Mouse (Mus musculus) monocyte, adult 2 months (primary cell): ENCODE measurements around the gene Tmem240.
"Not testable (repeated sequence)": the region's sequence is repeated elsewhere in the genome, so short reads cannot be mapped to it uniquely, and the experiment has no call there.

Experiments used
- DNase-seq, 2 experiments: peaks; one replicate each; pipeline ENCODE4 v3.0.0; 2022; ENCODE audit warnings: low spot score in 2 of 2, low read depth in 1 of 2

The Tmem240 gene

DNA sequence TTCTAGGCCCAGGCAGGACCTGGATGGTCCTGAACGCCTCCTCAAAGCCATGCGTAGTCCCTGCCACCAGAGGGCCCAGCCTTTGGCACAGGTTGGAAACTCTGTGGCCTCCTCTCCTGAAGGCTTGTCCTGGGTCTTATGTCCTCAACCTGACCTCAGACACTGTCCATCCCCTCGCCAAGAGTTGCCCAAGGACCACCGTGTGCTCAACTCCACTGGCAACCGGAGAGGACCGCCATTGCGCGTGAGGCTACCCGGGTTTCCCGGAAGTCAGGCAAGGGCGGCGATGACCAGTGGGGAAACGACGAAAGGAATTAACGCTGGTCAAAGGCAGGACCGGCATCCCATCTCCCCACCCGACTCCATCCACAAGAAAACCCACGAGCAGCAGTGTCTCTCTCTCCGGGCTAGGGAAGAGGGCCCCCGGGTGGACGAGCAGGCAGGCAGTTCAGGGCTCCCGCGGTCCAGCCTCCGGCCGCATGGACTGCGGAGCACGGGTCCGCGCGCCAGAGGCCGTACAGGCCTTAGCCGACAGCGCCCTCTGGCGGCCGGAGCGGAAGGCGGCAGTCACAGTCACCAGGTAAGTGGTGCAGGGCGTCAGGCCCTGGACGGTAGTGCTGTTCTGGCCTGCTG is 35.4 kb downstream of the Tmem240 start:
- peak; percentile 63 to 81 for DNase-seq

GRCm38 (mm10) chr4:155770626-155771025 is 36.0 kb downstream of the Tmem240 start:
- no peak for DNase-seq

GRCm38 (mm10) chr4:155771706-155772105 is 37.1 kb downstream of the Tmem240 start:
- DNase-seq = no peak

- no peak for DNase-seq
Observed at GRCm38 (mm10) chr4:155772786-155773185, 38.2 kb downstream of the Tmem240 start.

- no peak for DNase-seq
Observed at GRCm38 (mm10) chr4:155773335-155774078, 38.9 kb downstream of the Tmem240 start.

GRCm38 (mm10) chr4:155774280-155774754 is 39.7 kb downstream of the Tmem240 start, which contains the start of gene Vwa1:
TSS of gene Vwa1 (minus strand) at chr4:155774698.
- DNase-seq = no peak

DNA sequence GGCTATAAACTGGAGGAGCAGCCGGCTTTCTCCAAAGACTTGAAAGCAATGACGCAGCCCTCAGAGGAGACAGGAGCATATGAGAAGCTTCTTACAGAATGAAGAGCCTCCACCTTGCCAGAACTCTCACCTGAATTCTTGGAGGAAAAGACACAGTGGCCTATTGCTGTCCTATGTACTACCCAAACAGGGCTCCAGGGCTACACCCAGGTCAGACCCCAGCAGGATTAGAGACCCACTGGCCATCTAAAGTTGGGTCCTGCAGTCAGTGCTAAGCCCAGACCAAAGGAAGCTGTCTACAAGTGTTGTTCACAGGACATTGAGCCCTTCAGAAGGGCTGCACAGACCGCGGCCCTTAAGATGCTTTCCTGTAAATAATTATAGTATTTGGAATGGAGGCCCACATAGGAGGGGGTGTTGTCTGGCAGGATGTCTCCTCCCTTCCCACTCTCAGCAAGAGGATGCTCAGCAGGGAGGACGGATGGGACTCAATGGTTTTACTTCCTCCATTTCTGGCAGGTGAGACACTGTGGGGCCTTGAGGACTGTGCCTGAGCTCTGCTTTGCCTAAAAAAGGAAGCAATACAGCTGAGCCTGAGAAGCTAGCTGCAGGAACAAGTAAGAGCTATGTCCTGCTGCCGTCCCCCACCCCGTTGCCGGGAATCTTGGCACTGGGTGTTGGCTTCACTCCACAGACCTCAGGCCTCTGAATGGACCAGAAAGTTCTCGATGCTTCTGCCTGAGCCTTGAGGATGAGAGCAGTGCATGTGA is 40.6 kb downstream of the Tmem240 start:
- no peak for DNase-seq

GRCm38 (mm10) chr4:155775855-155776254 is 41.3 kb downstream of the Tmem240 start:
- no peak for DNase-seq

- no peak for DNase-seq
Observed at GRCm38 (mm10) chr4:155776704-155777335, 42.2 kb downstream of the Tmem240 start.

- no peak for DNase-seq
Observed at GRCm38 (mm10) chr4:155777816-155778215, 43.2 kb downstream of the Tmem240 start.

DNA sequence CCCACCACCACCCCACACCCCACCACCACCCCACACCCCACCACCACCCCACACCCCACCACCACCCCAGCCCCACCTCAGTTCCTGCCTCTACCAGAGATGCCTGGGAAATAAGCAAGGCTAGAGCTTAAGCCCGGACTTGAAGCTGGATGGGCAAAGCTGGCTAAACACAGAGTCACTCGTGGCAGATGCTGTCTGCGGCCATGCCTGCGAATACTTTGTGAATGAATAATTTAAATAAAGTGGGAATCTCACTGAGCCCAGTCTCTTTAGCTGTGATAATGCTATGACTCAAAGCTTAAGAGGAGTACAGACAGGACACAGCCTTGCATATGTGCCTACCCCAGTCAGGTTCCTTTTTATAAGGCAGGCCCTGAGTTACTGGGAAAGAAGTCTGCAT is 44.9 kb downstream of the Tmem240 start:
- no peak for DNase-seq

DNA sequence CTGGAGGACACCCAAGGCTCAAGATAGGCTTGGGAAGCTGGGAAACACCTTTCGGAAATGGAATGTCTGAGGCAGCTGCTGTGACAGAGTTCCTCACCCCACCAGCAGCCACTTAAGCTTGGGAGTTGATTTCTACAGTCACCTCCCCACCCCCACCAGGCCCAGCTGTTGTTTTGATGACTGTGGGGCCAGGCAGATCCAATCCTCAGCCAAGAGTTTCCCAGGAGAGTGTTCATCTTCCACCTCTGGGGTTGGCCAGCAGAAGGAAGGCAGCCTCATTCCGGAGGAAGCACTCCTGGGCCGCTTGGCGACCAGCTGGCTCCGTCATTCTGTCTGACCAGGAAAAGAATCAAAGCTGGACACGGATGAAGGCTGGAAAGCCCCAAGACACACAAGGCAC is 46.3 kb downstream of the Tmem240 start:
- DNase-seq = no peak

DNA sequence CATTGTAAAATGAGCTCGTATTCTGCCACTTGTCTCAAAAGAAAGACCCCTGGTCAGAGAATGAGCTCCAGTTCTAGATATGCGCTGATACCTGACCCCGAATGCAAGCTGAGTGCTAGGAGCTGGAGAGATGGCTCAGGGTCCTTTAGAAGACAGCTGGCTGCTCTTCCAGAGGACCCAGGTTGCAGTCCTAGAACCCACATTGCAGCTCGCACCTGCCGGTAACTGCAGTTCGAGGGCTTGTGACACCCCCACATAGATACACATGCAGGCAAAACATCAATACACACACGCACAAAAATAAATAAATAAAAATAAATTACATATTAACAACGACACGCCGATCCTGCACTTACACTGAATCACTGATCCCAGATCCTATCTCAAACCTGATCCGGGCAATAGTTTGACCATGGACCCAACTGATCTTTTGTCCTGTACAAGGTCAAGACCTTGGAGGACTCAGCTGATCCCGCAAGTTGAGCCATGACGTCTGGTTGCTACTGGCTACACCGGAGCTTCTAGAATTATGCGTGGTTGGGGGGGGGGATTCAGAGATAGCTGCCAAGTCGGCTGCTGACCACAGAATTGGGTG is 49.0 kb downstream of the Tmem240 start:
- no peak for DNase-seq

DNA sequence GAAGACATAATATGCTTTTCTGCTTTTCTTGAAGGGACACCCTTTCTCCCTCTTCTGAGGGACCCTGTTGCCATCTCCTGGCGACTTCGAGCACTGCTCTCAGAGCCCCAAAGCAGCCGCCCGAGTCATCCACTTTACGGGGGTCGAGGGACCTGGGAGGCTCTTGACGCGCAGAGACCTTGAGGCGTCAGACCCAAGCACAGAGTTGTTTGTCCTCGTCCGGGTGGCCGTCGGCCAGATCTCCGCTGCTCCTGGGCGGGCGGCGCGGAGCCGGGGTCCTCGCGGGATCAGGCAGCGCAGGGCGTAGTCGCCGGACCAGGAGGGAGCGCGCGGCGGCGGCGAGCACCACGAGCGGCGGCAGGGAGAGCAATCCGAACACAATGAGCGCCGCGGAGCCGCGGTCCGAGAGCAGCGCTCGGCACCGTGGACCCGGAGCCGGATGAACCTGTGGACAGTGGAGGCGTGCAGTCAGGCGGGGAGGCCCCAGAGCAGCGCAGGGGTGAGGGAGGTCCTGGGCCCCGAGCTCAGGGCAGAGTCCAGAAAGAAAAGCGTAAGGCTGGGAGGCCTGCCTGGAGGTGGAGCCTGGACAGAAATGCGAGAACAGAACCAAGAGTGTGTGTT is 49.6 kb downstream of the Tmem240 start:
- DNase-seq = no peak

GRCm38 (mm10) chr4:155785246-155785645 is 50.6 kb downstream of the Tmem240 start:
- DNase-seq = no peak

DNA sequence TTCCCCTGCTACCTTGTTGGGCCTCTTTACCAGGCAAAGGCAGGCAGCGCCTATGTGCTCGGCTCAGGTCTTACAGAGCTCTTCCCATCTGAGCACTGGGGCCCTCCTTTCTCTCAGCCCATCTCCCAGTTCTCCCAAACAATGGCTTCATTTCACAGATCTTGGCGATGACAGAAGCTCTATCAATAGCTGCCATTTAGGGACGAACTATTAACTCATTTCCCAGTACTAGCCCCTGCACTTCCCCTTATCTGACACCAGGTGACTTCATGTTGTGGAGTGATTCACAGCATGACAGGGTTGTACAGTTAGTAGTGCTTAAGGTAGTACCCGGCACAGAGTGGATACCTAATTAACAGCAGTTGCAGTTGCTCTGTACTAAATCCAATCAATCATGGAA is 51.2 kb downstream of the Tmem240 start, which contains the start of gene Tmem88b:
Gene Tmem88b, minus strand, starts transcription at position 56 of the 400 bp plus-strand sequence.
- no peak for DNase-seq

GRCm38 (mm10) chr4:155788300-155788699 is 53.7 kb downstream of the Tmem240 start:
- DNase-seq = no peak

GRCm38 (mm10) chr4:155788833-155789232 is 54.2 kb downstream of the Tmem240 start:
- not testable (repeated sequence) for DNase-seq

GRCm38 (mm10) chr4:155790021-155790489 is 55.5 kb downstream of the Tmem240 start, which contains the start of gene Ankrd65:
TSS of gene Ankrd65 (plus strand) at chr4:155790439.
- no peak for DNase-seq
